Mouse (Mus musculus): Measurements from ENCODE around the gene Capzb.

DNA sequence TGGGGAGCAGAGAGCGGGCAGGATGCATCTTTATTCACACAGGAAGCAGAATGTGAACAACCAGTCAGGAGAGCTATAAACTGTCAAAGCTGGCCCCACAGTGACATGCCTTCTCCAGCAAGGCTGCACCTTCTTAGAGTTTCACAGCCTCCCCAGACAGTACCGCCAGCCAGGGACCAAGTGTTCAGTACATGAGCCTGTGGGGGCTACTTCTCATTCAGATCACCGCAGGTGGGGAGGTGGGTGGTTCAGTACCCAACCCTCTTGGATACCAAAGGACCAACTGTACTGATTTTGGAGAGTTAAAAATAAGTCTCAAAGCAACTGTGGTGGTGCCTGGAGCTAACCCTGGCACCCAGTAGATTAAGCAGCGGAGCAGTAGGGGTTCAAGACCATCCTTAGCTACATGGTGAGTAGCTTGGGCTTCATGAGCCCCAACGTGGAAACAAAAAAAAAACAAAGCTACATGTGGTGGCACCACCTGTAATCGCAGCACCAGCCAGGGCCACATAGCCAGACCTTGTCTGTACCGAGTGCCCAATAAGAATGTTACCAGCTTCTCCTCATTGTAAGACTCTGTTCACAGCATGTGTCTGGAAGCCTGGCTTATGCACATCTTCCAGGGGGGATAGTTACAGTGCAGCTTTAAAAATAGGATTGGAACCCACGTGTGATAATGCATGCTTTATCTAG, 13.8 kb downstream of the Capzb start:
- no peak for TF ChIP-seq GATA1 (IDR thresholded peaks at IDR 0.05; ENCODE audit: borderline replicate concordance, low read length)
- TF ChIP-seq FLI1 (IDR thresholded peaks at IDR 0.05; ENCODE audit: low read length): no peak
